Mouse (Mus musculus): ENCODE results near the gene Ccnyl1.
"Not testable (repeated sequence)": the region's sequence is repeated elsewhere in the genome, so short reads cannot be mapped to it uniquely, and the experiment has no call there.

The Ccnyl1 gene

DNA sequence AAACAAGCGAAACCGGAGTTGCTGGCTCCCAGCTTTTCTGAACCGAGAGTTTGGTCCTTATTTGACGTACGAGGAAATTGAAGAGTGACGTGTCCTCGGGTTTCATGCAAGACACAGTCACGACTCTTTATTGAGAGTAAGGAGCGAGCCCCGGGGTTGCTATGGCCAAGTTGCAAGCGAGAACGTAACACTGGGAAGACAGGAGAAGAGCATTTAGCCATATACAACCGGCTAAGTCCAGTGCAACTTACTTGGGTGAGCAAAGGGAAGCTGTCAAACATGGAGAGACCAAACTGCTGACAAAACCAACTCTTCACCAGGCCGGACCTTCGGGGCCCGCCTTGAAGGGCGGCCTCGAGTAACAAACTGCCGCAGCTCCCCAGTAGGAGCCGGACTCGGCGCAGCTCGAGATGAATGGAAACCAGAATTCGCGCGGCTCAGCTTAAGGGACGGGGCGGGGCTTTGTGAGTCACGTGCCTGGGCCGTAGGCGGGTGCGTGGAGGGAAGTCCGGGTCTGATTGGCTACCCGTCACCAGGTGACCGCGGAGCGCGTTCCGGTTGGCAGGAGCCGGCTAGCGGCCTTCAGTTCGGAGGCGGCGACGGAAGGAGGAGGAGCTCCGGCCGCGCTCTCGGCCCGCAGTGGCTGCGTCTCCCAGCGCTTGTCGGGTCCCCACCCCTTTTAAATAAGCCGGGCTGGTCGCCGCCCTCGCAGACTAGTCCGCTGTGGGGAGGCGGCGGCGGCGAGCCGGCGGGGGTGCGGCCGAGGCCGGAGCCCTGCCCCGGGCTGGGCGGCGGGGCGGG, at the start of gene Ccnyl1:
Ccnyl1 (plus strand) TSS at position 243 of the 801 bp plus-strand sequence.
- peak; percentile 99 for DNase-seq (ENCODE audit: inconsistent ontology term)

DNA sequence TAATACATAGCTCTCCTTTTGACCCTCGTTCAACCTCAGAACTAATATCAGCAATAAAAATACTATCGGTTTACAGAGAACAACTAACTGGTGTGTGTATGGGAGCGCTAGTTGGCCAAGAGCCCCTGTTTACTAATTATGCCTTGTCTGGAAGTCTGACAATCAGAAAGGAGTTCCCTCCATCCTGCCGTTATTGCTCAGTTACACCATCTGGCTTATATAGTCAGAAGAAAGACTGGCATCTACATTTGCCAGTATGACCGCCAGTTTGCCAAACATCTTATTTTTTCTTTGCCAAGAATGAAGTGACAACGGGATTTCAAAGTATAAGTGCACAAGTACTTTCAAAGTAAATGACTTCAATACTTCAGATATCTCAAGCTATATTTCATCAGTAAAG, 49.2 kb upstream of the Ccnyl1 start:
- no peak for DNase-seq (ENCODE audit: inconsistent ontology term)

DNA sequence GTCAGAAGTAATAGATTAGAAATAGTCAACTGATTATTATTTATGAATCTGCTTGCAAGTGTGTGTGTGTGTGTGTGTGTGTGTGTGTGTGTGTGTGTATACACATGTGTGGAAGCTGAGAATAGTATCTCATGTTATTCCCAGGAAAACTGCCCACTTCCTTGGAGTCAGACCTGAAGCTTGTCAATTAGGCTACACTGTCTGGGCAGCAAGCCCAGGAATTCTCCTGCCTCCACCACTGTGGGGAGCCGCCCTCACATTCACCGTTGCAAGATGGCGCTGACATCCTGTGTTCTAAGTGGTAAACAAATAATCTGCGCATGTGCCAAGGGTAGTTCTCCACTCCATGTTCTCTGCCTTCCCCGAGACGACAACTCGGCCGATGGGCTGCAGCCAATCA, 47.7 kb upstream of the Ccnyl1 start:
- DNase-seq (ENCODE audit: inconsistent ontology term) = not testable (repeated sequence)

DNA sequence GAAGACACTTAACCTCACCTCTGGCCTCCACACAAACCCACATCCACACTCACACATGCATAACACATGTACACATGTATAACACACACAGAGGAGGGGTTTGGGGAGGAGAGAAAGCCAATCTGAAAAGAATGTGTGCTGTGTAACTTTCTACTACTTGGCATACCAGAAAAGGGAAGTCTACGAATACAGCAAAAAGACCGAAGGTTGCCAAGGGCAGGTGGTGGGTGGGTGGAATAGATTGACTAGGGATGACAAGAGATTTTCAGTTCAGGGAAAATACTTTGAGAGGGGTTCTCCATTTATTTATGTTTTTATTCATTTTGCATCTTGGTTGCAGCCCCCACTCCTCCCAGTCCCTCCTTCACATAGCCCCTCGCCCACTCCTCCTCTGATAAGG, 45.7 kb upstream of the Ccnyl1 start:
- no peak for DNase-seq (ENCODE audit: inconsistent ontology term)

DNA sequence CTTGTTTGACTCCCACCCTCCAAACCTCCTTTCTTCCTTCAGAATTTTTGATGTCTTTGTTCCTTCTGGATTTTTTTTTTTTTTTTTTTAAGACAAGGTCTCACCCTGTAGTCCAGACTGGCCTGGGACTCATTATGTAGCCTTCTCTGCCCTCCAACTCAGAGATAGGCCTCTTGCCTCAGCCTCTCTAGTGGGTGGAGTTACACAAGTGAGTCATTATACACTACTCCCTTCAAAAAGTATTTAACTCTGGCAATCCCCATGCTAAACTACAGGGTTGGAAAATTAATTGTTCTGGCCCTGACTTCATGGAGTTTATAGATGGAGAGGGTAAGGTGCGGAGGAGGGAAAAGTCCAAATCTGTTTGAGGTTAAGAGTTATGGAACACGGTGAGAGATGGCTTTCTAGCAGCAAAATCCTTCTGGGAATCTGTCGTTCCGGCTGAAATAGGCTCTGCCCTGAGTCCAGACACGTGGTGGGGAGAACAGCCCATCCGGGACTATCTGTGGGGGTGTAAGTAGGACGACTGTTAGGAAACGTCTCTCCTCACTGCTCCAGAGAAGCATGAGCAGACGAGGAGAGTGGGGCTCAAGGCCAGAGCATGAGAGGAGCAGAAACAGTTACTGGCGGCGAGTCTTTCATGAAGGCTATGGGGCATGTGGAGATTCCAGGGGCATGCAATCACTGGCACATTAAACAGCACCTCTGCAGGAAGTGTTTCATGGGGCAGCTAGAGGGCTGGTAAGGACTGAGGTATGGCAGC, 40.7 kb upstream of the Ccnyl1 start:
- no peak for DNase-seq (ENCODE audit: inconsistent ontology term)

DNA sequence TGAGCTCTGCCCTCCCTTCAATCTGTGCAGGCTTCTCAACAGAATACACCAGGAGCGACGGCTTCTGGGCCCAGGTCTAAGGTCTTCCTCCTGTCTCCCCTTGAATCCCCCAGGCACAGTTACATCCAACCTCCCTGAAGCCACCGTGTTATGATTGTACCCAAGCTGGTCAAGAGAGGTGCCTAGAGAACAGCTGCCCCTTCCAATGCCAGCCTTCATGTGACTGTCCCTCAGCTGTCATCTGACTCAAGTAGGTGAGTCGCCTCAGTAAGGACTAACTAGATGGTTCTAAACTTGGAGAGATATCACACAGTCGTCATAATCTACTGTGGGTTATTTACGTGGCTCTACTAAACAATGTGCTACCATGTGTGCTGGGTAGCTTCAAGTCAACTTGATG, 36.6 kb upstream of the Ccnyl1 start:
- DNase-seq (ENCODE audit: inconsistent ontology term) = no peak

DNA sequence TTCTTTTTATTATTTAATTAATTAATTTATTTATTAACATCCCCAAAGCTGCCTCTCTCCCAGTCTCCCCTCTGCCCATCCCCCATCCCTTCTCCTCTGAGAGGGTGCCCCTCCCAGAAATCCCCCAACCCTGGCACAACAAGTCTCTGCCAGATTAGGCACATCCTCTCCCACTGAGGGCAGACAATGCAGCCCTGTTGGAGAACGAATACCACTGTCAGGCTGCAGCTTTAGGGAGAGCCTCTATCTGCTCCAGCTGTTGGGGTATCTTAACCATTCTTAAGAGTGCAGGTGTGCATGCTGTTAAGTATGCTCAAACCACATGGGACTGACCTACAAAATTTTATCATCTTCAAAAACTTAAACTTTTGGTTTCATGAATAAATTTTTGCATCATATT, 34.8 kb upstream of the Ccnyl1 start:
- DNase-seq (ENCODE audit: inconsistent ontology term) = no peak

DNA sequence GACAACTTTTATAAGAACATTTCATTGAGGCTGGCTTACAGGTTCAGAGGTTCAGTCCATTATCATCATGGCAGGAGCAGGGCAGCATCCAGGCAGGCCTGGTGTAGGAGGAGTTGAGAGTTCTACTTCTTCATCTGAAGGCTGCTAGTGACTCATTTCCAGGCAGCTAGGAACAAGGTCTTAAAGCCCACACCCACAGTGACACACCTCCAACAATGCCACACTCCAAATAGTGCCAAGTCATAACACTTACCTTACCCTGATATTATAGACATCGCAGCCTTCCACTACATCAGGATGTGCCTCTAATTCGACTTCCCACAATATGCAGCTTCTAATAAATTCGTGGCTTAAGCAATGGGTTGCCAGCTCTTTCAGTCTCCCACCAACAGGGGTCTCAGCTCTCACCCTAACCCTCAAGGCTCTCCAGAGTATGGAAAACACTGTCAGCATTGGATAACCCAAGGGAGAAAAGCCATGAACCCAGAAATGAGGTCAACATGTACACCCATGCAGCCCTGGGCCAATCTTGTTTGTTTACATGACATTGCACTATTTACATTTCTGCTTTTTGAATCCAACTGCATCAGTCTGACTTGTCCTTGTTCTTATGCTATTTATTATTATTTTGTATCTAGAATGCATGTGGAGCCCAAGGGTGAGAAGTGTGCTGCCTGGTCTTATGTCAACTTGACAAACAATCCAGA, 33.7 kb upstream of the Ccnyl1 start:
- DNase-seq (ENCODE audit: inconsistent ontology term) = no peak

DNA sequence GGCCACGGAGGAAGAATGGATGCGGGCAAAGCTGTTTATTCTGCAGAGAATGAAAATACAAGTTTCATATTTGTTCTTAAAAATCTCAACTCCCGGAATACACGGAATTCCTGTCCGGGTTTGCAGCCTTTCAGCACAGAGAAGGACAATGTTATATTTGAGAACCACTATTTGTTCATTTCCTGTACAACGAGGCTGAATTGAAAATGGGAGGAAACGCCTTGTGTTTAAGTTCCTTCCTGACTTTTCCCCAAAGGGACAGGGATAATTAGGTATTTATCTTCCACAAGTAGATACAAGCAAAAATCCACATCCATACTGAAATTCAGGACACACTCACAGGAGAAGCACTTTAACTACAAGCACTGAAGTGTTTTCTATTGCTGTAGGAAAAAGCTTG, 31.4 kb upstream of the Ccnyl1 start:
- DNase-seq (ENCODE audit: inconsistent ontology term) = no peak

DNA sequence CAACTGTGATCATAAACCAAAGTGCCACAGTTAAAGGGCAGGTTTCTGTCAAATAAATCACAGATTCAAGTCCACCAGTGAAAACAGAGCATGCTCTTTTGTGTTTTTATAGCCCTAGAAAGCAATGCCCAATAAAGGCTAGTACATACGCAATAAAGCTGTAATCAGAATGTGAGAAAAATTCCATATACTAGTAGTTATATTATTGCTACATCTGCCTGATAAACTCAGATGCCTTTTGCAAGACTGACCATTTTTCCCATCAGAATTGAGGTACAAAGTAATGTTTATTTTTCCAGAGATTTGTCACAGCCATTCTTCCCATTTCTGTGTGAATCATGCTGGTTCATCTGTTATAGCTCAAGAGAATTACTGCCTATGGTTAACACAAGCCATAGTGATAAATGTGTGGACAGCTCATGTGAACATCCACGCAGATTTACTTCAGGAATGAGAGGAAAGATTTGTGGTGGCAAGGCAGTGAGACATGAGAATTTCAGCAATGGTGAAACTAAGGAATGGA, 23.1 kb upstream of the Ccnyl1 start:
- peak; percentile 6 for DNase-seq (ENCODE audit: inconsistent ontology term)

DNA sequence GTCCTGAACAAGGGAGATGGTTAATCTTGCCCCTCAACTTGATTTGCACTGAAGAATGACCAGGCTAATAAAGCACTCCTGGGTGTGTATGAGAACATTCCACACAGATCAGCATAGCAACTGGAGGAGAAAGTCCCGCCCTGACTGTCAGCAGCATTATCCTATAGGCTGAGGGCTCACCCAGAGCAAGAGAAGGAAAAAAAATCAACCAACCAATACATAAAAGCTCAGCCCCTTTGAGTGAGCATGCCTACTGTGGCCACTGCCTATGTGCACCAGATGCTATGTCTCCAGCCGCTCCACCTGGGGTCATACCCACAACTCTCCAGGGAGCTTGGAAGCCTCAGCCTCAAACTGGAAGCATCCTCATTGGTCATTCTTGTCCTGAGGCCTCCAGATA, 20.8 kb upstream of the Ccnyl1 start:
- DNase-seq (ENCODE audit: inconsistent ontology term) = no peak

DNA sequence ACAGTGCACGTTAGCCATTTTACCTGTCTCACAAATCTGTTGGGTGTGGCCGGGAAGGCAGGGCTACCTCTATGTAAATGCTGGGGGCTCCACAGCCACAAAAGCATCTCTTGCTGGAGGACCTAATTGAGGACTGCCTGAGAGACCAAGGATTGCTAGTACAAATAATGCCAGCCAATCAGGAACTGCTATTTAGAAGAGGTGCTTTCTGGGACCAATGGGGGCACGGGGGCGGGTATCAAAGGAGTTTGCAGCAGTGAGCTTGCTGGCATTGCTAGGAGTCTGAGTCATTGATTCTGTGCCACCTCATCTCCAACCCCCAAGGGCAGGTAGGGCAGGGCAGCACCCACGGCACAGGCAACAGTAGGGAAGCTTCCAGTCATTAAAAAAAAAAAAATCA, 16.3 kb upstream of the Ccnyl1 start:
- DNase-seq (ENCODE audit: inconsistent ontology term) = no peak

DNA sequence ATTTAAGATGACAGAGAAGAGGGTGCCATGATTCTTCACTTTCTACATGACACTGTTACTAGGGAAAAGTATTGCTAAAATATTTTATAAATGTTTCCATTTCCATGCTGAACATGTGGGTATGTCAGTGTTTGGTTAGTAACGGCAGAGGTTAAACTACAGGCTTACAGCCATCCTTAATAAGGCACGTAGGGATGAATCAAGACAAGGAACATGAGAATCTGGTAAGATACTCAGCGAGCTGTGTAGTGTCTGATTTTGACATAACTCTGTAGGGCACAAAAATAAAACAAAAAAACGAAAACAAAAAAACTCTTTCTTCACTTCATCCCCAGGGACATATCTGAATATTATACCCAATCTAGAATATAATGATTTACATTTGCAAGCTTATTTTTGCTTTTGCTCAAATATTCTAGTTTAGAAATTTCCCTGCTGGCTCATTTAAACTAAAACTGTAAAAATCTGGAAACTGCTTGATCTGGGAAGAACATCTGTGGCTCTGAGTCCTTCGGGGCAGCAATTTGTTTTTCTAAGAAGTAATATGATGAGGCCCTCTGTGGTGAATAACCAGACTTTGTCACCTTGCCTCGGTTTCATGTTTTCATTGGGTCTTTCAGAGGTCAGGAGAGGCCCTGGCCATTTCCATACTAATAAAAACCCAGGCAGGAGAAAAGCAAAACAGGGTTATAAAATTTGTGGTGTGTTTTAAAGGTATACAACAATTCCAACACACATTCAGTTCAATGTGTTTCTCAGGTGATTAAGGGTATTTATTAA, 14.0 kb upstream of the Ccnyl1 start:
- DNase-seq (ENCODE audit: inconsistent ontology term) = no peak

DNA sequence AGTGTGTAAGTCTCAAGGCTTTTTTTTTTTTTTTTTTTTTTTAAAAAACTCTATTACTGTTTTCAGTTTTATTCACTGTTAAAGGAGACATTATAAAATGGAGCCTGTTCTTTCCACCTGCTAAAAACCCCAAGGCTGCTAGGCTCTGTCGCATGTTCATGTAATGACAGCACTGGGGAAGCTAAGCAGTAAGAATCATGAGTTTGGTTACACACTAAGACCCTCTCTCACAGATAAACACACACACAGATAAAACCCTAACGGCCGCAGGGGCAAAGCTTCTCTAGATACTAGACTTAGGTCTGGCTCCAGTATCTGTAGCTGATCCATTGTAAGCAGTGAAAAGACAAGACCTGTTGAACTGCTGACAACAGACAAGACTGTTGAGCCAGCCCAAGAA, 8.8 kb upstream of the Ccnyl1 start:
- no peak for DNase-seq (ENCODE audit: inconsistent ontology term)

DNA sequence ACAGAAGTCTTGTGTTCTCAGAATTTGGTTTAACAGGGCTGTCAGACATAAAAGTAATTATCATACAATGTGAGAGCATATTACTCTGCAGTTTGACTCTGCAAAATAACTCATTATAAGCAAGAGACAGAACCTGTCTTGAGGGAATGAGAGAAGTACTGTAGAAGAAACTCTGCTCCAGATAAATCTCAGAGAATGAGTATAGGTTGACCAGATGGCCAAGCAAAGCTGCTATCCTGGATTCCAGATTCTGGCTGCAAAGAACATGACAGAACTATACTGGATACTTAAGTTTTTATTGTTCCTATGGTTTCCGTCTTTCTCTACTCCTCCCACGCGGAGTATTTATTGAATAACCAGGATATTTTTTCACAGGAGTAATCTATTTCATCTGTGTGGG, 7.2 kb upstream of the Ccnyl1 start:
- DNase-seq (ENCODE audit: inconsistent ontology term) = no peak

DNA sequence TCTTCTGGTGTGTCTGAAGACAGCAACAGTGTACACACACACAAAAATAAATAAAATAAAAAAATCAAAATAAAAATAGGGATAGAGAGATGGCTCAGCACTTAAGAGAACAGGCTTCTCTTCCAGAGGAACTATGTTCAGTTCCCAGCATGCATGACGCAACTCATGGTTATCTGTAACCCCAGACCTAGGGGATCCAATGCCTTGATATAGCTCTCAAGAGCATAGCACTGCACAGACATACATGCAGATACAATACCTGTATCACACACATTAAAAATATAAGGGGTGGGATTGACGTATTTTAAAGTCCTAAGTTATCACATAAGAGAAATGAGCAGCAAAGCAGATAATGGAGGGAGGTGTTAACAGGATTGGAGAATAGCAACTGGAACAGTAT, 5.8 kb upstream of the Ccnyl1 start:
- DNase-seq (ENCODE audit: inconsistent ontology term) = no peak

DNA sequence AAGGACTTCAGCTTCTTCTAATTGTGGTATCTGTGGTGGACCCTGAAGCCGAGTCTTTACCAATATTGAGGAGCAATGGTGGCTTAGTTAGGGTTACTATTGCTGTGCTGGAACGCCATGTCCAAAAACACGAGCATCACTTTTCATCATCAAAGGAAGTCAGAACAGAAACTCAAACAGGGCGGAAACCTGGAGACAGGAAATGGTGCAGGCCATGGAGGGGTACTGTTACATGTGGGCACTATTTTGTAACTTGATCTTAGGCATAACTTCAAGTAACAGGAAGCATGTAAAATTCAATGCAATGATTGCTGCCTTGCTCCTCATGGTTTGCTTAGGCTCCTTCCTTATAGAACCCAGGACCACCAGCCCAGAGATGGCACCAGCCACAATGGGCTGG, 2.2 kb upstream of the Ccnyl1 start:
- DNase-seq (ENCODE audit: inconsistent ontology term) = no peak

DNA sequence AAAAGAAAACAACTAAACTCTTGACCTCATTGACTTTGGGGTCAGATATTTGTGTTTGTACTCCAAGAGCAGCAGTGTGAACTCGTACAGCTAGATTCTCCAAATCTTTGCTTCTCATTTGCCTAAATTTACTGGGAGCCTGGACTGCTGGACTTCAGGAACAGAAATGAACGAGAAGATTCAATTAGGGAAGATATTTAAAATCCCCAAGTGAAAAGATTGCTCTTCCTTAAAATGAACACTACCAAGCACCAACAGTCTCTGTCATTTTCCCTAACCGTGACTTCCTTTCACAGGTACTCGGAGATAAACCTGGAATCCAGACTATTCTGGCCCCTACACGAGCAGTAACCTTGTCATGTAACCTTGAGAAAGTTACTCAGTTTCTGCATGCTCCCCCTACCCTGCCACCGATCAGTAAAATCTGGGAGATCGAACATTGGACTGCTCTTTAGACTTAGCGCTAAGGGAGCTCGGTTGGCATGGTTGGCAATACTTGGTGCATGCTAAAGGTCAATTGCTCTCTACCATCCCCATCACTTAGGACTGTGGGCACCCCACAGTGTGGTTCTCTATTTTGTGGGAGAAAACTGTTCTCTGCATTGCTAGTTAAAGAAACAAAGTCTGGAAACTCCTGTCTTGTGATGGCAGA, 568 bp upstream of the Ccnyl1 start:
- DNase-seq (ENCODE audit: inconsistent ontology term) = no peak

DNA sequence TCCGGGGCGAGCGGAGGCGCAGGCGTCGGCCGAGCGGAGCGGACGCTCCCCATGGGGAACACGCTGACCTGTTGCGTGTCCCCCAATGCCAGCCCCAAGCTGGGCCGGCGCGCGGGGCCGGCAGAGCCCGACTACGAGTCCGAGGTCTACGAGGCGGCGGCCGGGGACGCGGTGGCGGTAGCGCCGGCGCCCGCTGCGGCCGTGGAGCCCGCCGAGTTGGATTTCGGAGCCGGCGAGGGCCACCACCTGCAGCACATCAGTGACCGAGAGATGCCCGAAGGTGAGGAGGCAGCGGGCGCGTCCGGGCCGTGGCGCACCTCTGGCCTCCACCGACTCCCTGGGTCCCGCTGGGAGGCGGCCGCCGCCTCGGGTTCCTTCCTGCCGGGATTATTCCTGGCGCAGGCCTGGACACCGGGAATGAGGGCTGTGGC, 881 bp downstream of the Ccnyl1 start:
- DNase-seq (ENCODE audit: inconsistent ontology term) = no peak

DNA sequence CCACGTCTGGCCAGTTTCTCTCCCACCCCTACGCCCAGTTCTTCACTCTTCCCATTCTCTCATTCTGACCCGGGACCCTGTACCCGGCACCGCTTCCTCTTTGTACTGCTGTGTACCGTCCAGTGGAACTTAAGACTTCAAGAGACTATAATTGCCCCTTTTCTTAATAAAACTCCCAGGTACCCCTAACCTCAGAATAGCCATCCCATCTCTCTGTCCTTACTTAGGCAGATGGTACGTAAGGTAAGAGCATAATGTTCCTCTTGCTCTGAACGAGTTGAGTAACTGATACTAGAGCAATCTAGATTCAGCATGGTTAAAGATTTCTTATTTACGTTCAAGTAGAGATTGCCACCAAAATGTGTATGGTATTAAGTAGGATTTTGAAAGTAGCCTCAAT, 1.3 kb downstream of the Ccnyl1 start:
- DNase-seq (ENCODE audit: inconsistent ontology term) = no peak

DNA sequence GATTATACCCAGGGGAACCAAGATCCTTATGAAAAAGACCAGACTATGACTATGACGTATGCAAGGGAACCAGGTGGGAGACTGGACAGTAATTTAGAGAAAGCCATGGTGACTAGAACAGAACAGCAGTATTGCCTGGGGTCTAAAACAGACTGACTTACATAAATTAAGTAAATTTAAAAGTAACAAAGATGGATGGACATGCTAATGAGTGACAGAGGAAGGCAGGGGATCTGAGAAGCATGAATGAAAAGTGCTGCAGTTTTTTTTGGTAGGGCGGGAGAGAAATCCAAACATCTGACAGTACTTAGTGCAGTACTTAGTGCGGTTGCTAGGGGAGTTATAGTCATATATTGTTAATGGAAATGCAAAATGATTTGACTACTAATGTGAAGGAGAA, 4.9 kb downstream of the Ccnyl1 start:
- no peak for DNase-seq (ENCODE audit: inconsistent ontology term)
